Mouse (Mus musculus): Measurements from ENCODE around the gene Gde1. TPM values are rescaled to one million over a fixed set of nuclear protein-coding genes. Genes with fewer than 3 reads are reported as not detected.
A peak's percentile ranks its signal among the peaks of the same experiment; 100 is the strongest.

The Gde1 gene
- polyA plus RNA-seq (2016; fragmentation: Nextera tagmentation; extraction: Ambion mirVana): 80.9 and 102 TPM in 2 replicates

GRCm38 (mm10) chr7:118705101-118705961 is at the start of gene Gde1:
Gene Gde1, minus strand, starts transcription at chr7:118705778.
- H3K9me3 ChIP-seq: no peaks in the 10 kb centered on the region
- peaks cover 5% of the 10 kb centered on the region; the same call in 1 of the 2 replicates for H3K27me3 ChIP-seq (ENCODE audit: insufficient read depth, poor library complexity, severe bottlenecking)
- peak within 1 kb of the TSS; percentile 95 for H3K27ac ChIP-seq
- H3K36me3 ChIP-seq: peaks cover 25% of the 10 kb centered on the region
- peak; percentile 95 for DNase-seq (ENCODE audit: low spot score)
- H3K4me3 ChIP-seq: peak within 1 kb of the TSS; percentile 90
- H3K4me1 ChIP-seq (replicated peaks): peaks cover 35% of the 10 kb centered on the region
- under 1% methylated on average over 66 of the region's 66 CpGs for WGBS

- 91% methylated on average over 7 of the region's 7 CpGs for WGBS
- Histone ChIP-seq H3K27ac (no peak overlapping the region), H3K36me3 (peaks cover 94% of the 10 kb centered on the region), H3K4me3 (no peak overlapping the region), H3K9me3 (no peaks in the 10 kb centered on the region), H3K4me1 (replicated peaks) (no peaks in the 10 kb centered on the region), H3K27me3 (ENCODE audit: insufficient read depth, poor library complexity, severe bottlenecking) (no peaks in the 10 kb centered on the region)
- no peak for DNase-seq (ENCODE audit: low spot score)
Measured at GRCm38 (mm10) chr7:118751625-118752024, 46.0 kb upstream of the Gde1 start.

DNA sequence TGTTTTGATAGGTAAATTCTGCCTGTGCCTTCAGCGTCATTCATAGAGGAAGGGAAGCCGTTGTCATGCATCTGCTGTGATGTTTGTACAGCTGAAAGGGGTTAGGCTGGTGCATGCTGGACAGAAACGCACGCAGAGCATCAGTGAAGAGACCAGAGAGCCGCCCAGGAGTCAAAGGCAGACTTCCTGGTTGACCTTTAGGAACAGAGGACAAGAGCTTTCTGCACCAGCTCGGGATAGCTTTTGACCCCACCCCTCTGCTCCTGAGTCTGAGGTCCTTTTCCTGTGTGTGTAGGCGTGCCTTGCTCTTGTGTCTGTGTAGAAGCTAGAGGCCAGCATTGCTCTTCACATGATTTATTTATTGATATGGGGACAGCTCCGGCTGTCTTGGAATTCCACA is 44.1 kb upstream of the Gde1 start:
- Histone ChIP-seq H3K9me3 (no peaks in the 10 kb centered on the region), H3K36me3 (peaks cover 95% of the 10 kb centered on the region), H3K27ac (no peak overlapping the region), H3K4me3 (no peak overlapping the region), H3K4me1 (replicated peaks) (no peaks in the 10 kb centered on the region), H3K27me3 (ENCODE audit: insufficient read depth, poor library complexity, severe bottlenecking) (no peaks in the 10 kb centered on the region)
- 70% methylated on average over 8 of the region's 8 CpGs for WGBS
- no peak for DNase-seq (ENCODE audit: low spot score)

DNA sequence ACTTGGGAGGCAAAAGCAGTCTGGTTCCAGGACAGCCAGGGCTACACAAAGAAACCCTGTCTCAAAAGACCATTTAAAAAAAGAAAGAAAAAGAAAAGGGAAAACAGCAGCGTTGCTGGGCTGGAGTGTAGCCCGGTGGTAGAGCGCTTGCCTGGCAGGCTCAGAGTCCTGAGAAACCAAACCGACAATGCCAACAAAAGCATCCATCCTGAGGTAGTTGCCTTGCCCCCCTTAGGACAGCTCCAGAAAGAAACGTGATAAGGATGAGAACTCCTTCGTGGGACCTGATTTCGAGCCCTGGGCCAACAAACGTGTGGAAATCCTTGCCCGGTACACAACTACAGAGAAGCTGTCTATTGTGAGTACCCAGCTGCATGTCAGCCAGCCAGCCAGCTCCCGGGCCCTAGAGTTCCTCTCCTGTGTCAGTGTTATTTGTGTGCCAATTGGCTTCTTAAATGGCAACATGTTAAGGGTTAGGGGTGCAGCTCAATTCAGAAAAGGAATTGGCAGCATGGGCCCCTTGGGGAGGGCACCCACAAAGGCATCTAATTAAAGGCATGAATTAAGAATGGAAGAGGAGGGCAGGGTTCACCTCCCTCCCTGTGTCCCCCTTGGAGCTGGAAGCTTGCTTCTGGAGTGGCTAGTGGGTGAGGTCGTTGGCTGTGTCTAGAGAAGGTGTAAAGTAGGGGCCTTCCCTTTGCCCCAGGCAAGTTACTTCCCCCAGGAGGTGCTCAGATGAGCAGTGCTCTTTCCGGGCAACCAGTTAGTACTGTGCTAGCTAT is 42.5 kb upstream of the Gde1 start:
- no peaks in the 10 kb centered on the region for H3K9me3 ChIP-seq
- WGBS: 89% methylated on average over 12 of the region's 12 CpGs
- peaks cover 88% of the 10 kb centered on the region for H3K36me3 ChIP-seq
- H3K4me1 ChIP-seq (replicated peaks): no peaks in the 10 kb centered on the region
- H3K4me3 ChIP-seq: no peak overlapping the region
- no peak overlapping the region for H3K27ac ChIP-seq
- DNase-seq (ENCODE audit: low spot score): no peak
- no peaks in the 10 kb centered on the region for H3K27me3 ChIP-seq (ENCODE audit: insufficient read depth, poor library complexity, severe bottlenecking)

- Histone ChIP-seq H3K4me1 (replicated peaks) (peaks cover 16% of the 10 kb centered on the region), H3K36me3 (peaks cover 59% of the 10 kb centered on the region), H3K27me3 (ENCODE audit: insufficient read depth, poor library complexity, severe bottlenecking) (no peaks in the 10 kb centered on the region), H3K9me3 (no peaks in the 10 kb centered on the region), H3K4me3 (no peak overlapping the region), H3K27ac (no peak overlapping the region)
- WGBS: 93% methylated on average over 5 of the region's 5 CpGs
- DNase-seq (ENCODE audit: low spot score): no peak
Measured at GRCm38 (mm10) chr7:118744766-118745165, 39.2 kb upstream of the Gde1 start.

- Histone ChIP-seq H3K27ac (no peak overlapping the region), H3K4me3 (no peak overlapping the region)
- WGBS: 86% methylated on average over 6 of the region's 6 CpGs
Measured at GRCm38 (mm10) chr7:118742278-118742677, 36.7 kb upstream of the Gde1 start.

DNA sequence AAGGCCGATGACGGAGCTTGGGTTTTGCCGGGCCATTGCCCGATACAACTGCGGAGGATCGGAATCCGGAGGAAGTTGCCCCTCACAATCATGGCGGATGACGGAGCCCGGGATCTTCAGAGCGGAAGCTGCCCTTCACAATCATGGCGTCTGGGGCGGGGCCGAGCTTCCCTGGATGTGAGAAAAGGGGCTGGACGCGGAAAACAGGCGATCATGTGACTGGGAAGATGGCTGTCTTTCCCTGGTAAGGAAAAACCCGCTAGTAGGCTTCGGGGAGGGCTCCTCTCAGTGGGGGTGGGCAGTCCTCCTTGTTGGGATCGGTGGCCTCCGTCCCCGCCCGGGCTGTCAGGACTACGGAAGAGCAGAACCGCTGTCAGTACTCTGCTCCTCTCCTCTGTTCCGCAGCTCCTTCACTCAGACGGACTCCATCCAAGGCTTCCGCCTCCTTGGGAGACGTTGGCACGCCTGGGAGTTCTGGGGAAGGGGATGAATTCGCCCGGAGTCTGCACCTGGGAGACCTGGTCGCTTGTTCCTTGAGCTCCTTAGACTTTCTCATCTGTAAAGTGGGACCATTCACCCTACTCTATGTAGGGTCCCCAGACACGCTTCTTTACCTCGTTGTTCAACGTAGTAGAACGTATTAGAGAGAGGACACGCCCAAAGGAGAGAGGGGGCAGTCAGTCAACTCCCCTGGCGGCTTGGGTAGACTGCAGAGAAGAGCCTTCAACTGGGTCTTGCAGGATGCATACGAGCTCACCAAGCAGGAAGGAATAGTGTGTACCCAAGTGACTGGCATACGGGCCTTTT is 35.2 kb upstream of the Gde1 start:
- H3K36me3 ChIP-seq: peaks cover 35% of the 10 kb centered on the region
- no peaks in the 10 kb centered on the region for H3K27me3 ChIP-seq (ENCODE audit: insufficient read depth, poor library complexity, severe bottlenecking)
- peak; percentile 97 for DNase-seq (ENCODE audit: low spot score)
- no peaks in the 10 kb centered on the region for H3K9me3 ChIP-seq
- peak overlapping the region; percentile 82 for H3K4me3 ChIP-seq
- peaks cover 16% of the 10 kb centered on the region for H3K4me1 ChIP-seq (replicated peaks)
- WGBS: 3% methylated on average over 41 of the region's 41 CpGs
- peak overlapping the region; percentile 87 for H3K27ac ChIP-seq

More at GRCm38 (mm10) chr7:118742278-118742677, 36.7 kb upstream of the Gde1 start:
- H3K27me3 ChIP-seq (ENCODE audit: insufficient read depth, poor library complexity, severe bottlenecking): no peaks in the 10 kb centered on the region
- H3K9me3 ChIP-seq: no peaks in the 10 kb centered on the region
- H3K36me3 ChIP-seq: peaks cover 38% of the 10 kb centered on the region
- no peak for DNase-seq (ENCODE audit: low spot score)
- peaks cover 16% of the 10 kb centered on the region for H3K4me1 ChIP-seq (replicated peaks)

GRCm38 (mm10) chr7:118739975-118740531 is 34.5 kb upstream of the Gde1 start, which contains the start of gene Vps35l:
Gene Vps35l, plus strand, starts transcription at chr7:118740226.
- WGBS: 3% methylated on average over 16 of the region's 16 CpGs

DNA sequence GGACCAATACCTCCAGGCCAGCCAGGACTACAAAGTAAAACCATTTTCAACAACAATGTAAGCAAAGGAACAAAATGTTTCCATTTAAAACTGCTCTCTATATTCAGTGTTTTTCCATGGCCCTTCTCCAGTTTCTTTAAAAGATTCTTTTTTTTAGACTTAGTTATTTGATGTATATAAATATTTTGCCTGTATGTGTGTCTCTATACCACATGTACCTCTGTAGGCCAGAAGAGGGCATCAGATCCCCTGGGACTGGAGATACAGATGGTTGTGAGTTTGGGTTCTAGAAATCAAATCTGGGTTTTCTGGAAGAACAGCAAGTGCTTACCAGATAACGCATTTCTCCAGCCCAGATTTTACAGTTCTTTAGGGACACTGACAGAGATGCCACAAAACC is 33.2 kb upstream of the Gde1 start:
- no peak overlapping the region for H3K4me3 ChIP-seq
- H3K9me3 ChIP-seq: no peaks in the 10 kb centered on the region
- no peak for DNase-seq (ENCODE audit: low spot score)
- WGBS: 74% methylated on average over 1 of the region's 1 CpGs
- H3K27ac ChIP-seq: no peak overlapping the region
- H3K4me1 ChIP-seq (replicated peaks): peaks cover 16% of the 10 kb centered on the region
- H3K27me3 ChIP-seq (ENCODE audit: insufficient read depth, poor library complexity, severe bottlenecking): no peaks in the 10 kb centered on the region
- H3K36me3 ChIP-seq: peaks cover 38% of the 10 kb centered on the region

More at GRCm38 (mm10) chr7:118739975-118740531, 34.5 kb upstream of the Gde1 start, which contains the start of gene Vps35l:
- Histone ChIP-seq H3K9me3 (no peaks in the 10 kb centered on the region), H3K4me1 (replicated peaks) (peaks cover 16% of the 10 kb centered on the region), H3K4me3 (peak within 1 kb of the TSS; percentile 82), H3K27me3 (ENCODE audit: insufficient read depth, poor library complexity, severe bottlenecking) (no peaks in the 10 kb centered on the region), H3K27ac (peak within 1 kb of the TSS; percentile 87), H3K36me3 (peaks cover 35% of the 10 kb centered on the region)
- DNase-seq (ENCODE audit: low spot score): peak; percentile 85

DNA sequence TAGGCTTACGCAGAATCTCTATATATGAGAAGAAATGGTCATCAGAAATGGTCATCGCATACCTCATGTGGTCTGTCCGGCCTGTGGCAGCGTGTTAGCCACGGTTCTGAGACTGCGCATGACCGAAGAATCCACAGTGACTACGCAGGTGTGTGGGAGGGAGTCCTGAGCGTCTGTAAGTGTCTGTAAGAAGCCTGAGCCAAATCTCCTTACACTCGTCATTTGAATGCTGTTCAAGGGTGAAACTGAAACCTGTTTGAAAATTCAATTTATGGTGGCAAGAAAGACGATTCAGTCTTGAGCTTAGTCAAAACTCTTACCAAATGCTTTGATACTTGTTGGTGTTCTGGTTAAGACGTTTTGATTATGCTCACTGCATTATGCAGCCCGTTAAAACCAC is 27.6 kb upstream of the Gde1 start:
- 95% methylated on average over 13 of the region's 13 CpGs for WGBS
- H3K4me3 ChIP-seq: no peak overlapping the region
- H3K9me3 ChIP-seq: no peaks in the 10 kb centered on the region
- no peaks in the 10 kb centered on the region for H3K27me3 ChIP-seq (ENCODE audit: insufficient read depth, poor library complexity, severe bottlenecking)
- H3K36me3 ChIP-seq: peaks cover 86% of the 10 kb centered on the region
- H3K4me1 ChIP-seq (replicated peaks): no peaks in the 10 kb centered on the region
- no peak for DNase-seq (ENCODE audit: low spot score)
- H3K27ac ChIP-seq: no peak overlapping the region

DNA sequence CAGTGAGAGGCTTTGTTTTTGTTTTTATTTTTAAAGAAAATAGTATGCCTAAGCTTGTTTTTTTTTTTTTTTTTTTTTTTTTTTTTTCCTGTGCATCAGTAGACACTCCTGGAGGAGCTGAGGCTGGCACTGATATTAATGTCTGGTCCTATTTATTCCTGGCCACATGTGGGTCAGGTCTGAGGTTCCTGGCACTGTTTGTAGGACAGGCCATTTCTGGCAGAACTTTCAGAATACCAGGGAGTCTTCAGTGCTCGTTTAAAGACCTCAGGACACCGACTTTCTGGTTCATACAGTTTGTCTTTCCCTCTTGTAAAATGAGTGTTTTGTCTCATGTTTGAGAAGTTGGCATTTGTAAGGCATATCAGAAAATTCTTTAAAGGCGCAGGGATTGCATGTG is 26.2 kb upstream of the Gde1 start:
- DNase-seq (ENCODE audit: low spot score): no peak
- H3K4me1 ChIP-seq (replicated peaks): no peaks in the 10 kb centered on the region
- 88% methylated on average over 3 of the region's 3 CpGs for WGBS
- H3K9me3 ChIP-seq: no peaks in the 10 kb centered on the region
- no peak overlapping the region for H3K4me3 ChIP-seq
- no peaks in the 10 kb centered on the region for H3K27me3 ChIP-seq (ENCODE audit: insufficient read depth, poor library complexity, severe bottlenecking)
- no peak overlapping the region for H3K27ac ChIP-seq
- H3K36me3 ChIP-seq: peaks cover 92% of the 10 kb centered on the region
